25 mouse cellular contexts compared by ENCODE assay signal in genomic region chr8:10893709-10894108, GRCm38 (mm10).
DNase-seq lines count a peak whose midpoint lies in the region; ATAC-seq and TF ChIP-seq lines count a peak whose summit lies in the region.
"Had no signal": no experiment of that assay in that cellular context is flagged by ENCODE, and none has a peak within 500 bp of the region (broad histone marks: within the 10 kb centered on the region; RNA-seq: fewer than 3 reads in every experiment).

No protein-coding gene starts in this region.

- TF ChIP-seq EP300 in liver, postnatal 0 days (IDR thresholded peaks at IDR 0.05; ENCODE audit: low read depth), result no peak

- H3K4me3 ChIP-seq in liver, postnatal 0 days (ENCODE audit: low read depth, low read length), result no peak overlapping the region
- H3K4me3 ChIP-seq in liver, embryonic 12.5 days, result no peak overlapping the region
- H3K4me3 ChIP-seq in forebrain, embryonic 12.5 days (replicated peaks), result no peak overlapping the region
- H3K4me3 ChIP-seq: forebrain, embryonic 10.5 days; gastrocnemius, adult 2 months; heart, adult 2 months; hindbrain, embryonic 10.5 days; hindbrain, embryonic 13.5 days; intestine, embryonic 15.5 days had no signal

- H3K9me3 ChIP-seq in liver, postnatal 0 days (ENCODE audit: low read length), result no peaks in the 10 kb centered on the region
- H3K9me3 ChIP-seq in liver, embryonic 12.5 days (replicated peaks), result no peaks in the 10 kb centered on the region
- no peaks in the 10 kb centered on the region for H3K9me3 ChIP-seq in forebrain, embryonic 12.5 days
- H3K9me3 ChIP-seq: forebrain, embryonic 10.5 days; hindbrain, embryonic 10.5 days; hindbrain, embryonic 13.5 days; intestine, embryonic 15.5 days had no signal

- H3K36me3 ChIP-seq in liver, postnatal 0 days (replicated peaks; ENCODE audit: insufficient read depth, low read length), result no peaks in the 10 kb centered on the region
- no peaks in the 10 kb centered on the region for H3K36me3 ChIP-seq in liver, embryonic 12.5 days
- H3K36me3 ChIP-seq in forebrain, embryonic 12.5 days (replicated peaks), result no peaks in the 10 kb centered on the region
- H3K36me3 ChIP-seq: forebrain, embryonic 10.5 days; hindbrain, embryonic 10.5 days; hindbrain, embryonic 13.5 days; intestine, embryonic 15.5 days had no signal

- TF ChIP-seq CTCF in liver, postnatal 0 days (IDR thresholded peaks at IDR 0.05; ENCODE audit: low read depth), result no peak

- H3K27me3 ChIP-seq in liver, postnatal 0 days (ENCODE audit: insufficient read depth, low read length), result no peaks in the 10 kb centered on the region; the same call in 1 of the 2 replicates
- peaks cover 31% of the 10 kb centered on the region for H3K27me3 ChIP-seq in liver, embryonic 12.5 days (replicated peaks)
- H3K27me3 ChIP-seq in forebrain, embryonic 12.5 days, result no peaks in the 10 kb centered on the region
- H3K27me3 ChIP-seq: intestine, embryonic 15.5 days had no signal

- H3K4me1 ChIP-seq in liver, postnatal 0 days (ENCODE audit: insufficient read depth), result peaks cover 14% of the 10 kb centered on the region
- peaks cover 4% of the 10 kb centered on the region; the same call in 1 of the 2 replicates for H3K4me1 ChIP-seq in liver, embryonic 12.5 days
- peaks cover 17% of the 10 kb centered on the region for H3K4me1 ChIP-seq in forebrain, embryonic 12.5 days
- H3K4me1 ChIP-seq: intestine, embryonic 15.5 days had no signal

- H3K4me2 ChIP-seq in liver, postnatal 0 days (ENCODE audit: low read depth, low read length), result 0 out of 2 replicates have a peak overlapping the region, but pooled peaks have one; percentile 29
- no peak overlapping the region for H3K4me2 ChIP-seq in liver, embryonic 12.5 days
- no peak overlapping the region for H3K4me2 ChIP-seq in forebrain, embryonic 12.5 days
- H3K4me2 ChIP-seq: heart, embryonic 11.5 days; hindbrain, embryonic 13.5 days; intestine, embryonic 15.5 days had no signal

- 29% methylated on average over 5 of the region's 5 CpGs for WGBS in liver, postnatal 0 days (ENCODE audit: insufficient replicate concordance)
- WGBS in liver, embryonic 12.5 days (ENCODE audit: insufficient replicate concordance), result 27% methylated on average over 5 of the region's 5 CpGs
- WGBS in forebrain, embryonic 12.5 days, result 81% methylated on average over 5 of the region's 5 CpGs

- H3K9ac ChIP-seq in liver, postnatal 0 days (replicated peaks), result no peak overlapping the region
- H3K9ac ChIP-seq in liver, embryonic 12.5 days, result no peak overlapping the region
- no peak overlapping the region for H3K9ac ChIP-seq in forebrain, embryonic 12.5 days
- H3K9ac ChIP-seq: forebrain, postnatal 0 days; hindbrain, embryonic 13.5 days; intestine, embryonic 15.5 days had no signal

- no peak for ATAC-seq in liver, postnatal 0 days
- ATAC-seq in liver, embryonic 12.5 days, result no peak
- peak; percentile 47 to 58 for ATAC-seq in hematopoietic stem cell, adult 5-6 weeks (replicated peaks in 1 of 2; ENCODE audit: insufficient read depth in 1 of 2, low FRiP score in 2 of 2, low TSS enrichment in 1 of 2, low read depth in 1 of 2, poor library complexity in 2 of 2, severe bottlenecking in 2 of 2)
- ATAC-seq in megakaryocyte progenitor cell, adult 5-6 weeks (replicated peaks; ENCODE audit: poor library complexity), result peak; percentile 71
- no peak for ATAC-seq in forebrain, embryonic 12.5 days (ENCODE audit: low FRiP score)
- ATAC-seq: CD4-positive, CD25-positive, alpha-beta regulatory T cell, adult 4 months; forebrain, embryonic 14.5 days; forebrain, postnatal 0 days; hindbrain, embryonic 16.5 days; intestine, embryonic 15.5 days had no signal

- DNase-seq in liver, postnatal 0 days, result no peak
- no peak for DNase-seq in embryo, embryonic 9.5 days (ENCODE audit: extremely low spot score)
- DNase-seq: adrenal gland, adult 2 months; adrenal gland, postnatal 14 days; cerebellum, adult 11 months; cerebellum, adult 2 months; cerebellum, adult 9-11 months; cerebellum, postnatal 25 days; embryo, embryonic 11 days; forebrain, postnatal 0 days; gastrocnemius, adult 2 months; gastrocnemius, postnatal 14 days; heart, adult 2 months had no signal

- no peak overlapping the region for H3K27ac ChIP-seq in liver, postnatal 0 days (ENCODE audit: low read depth)
- H3K27ac ChIP-seq in liver, embryonic 12.5 days, result no peak overlapping the region
- H3K27ac ChIP-seq in forebrain, embryonic 12.5 days, result no peak overlapping the region
- H3K27ac ChIP-seq: forebrain, embryonic 10.5 days; gastrocnemius, adult 2 months; heart, adult 2 months; hindbrain, embryonic 10.5 days; hindbrain, embryonic 13.5 days; intestine, embryonic 15.5 days had no signal

Comparison
In these comparisons a context has a peak if more than half of its experiments do, and no peak if none do; other contexts are left out.
1. ATAC-seq: peak in hematopoietic stem cell, adult 5-6 weeks (2 of 2) and megakaryocyte progenitor cell, adult 5-6 weeks (single experiment); none in liver, postnatal 0 days (single experiment), liver, embryonic 12.5 days (single experiment) and forebrain, embryonic 12.5 days (single experiment).